Mouse (Mus musculus) limb, embryonic 10.5 days (tissue): Measurements from ENCODE around the gene Ttyh2. TPM values are rescaled to one million over a fixed set of nuclear protein-coding genes. Genes with fewer than 3 reads are reported as not detected.

Source experiments
- polyA plus RNA-seq: library from polyadenylated mRNA; unstranded; fragments of >200 nt; fragmentation: Nextera tagmentation; extraction: Ambion mirVana; gene quantifications from 2 replicates; pipeline ENCODE4 v1.2.1, GENCODE M21; 2016

Ttyh2 gene
- polyA plus RNA-seq, 1 experiment from 2014 or later: 9.2 TPM

Other genes with a start within 250 kb of the Ttyh2 start
- 966 and 1,201 TPM in 2 replicates for gene Rpl38, start 6.9 kb upstream of the Ttyh2 start, polyA plus RNA-seq
- 0.13 and 0.39 TPM in 2 replicates for gene Dnaic2, start 52.0 kb downstream of the Ttyh2 start, polyA plus RNA-seq
- gene Kif19a, start 90.0 kb downstream of the Ttyh2 start, polyA plus RNA-seq: 0.13 TPM in 1 of 2 replicates, not detected in the other
- 0.14 TPM in 1 of 2 replicates, not detected in the other for gene Btbd17, start 120.5 kb downstream of the Ttyh2 start, polyA plus RNA-seq
- gene Gpr142, start 123.5 kb downstream of the Ttyh2 start, polyA plus RNA-seq: not detected in 2 replicates
- gene Gprc5c, start 175.7 kb downstream of the Ttyh2 start, polyA plus RNA-seq: 40.7 and 50.1 TPM in 2 replicates
- 0.49 and 0.67 TPM in 2 replicates for gene Cd300a, start 214.6 kb downstream of the Ttyh2 start, polyA plus RNA-seq